Mouse (Mus musculus): ENCODE results near the gene Fh1. TPM values are rescaled to one million over a fixed set of nuclear protein-coding genes. Genes with fewer than 3 reads are reported as not detected.
A peak's percentile ranks its signal among the peaks of the same experiment; 100 is the strongest.

The Fh1 gene
- 105 and 115 TPM in 2 replicates for polyA plus RNA-seq (2012; rRNA removed)

DNA sequence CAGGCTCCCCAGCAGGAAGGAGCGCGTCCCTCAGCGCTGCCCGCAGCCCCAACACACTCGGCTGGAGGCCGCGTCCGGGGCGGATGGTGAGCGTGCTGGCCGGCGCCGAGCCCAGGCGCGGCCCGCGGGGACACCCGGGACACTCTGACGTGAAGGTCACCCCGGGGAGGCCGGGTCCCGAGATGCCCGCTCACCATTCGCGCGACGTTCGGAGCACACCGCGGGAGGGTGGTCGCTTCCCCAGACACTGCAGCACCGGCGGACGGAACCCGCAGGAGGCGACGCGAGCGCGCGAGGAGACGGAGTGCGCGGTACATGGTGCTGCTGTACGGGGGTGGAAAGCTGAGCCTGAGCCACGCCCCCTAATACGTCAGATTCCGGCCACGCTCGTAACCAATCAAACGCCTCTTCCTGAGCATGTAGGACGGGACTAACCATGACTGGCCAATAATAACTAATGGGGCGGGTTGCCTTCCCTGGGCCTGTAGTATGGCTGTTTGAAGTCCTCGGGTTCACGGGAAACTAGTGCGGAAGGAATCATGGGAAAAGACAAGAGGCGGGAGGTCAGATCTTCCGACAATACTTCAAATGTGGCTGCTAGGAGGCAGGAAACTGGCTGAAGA lies at the start of gene Fh1:
Gene Fh1, minus strand, starts transcription at position 379 of the 623 bp plus-strand sequence.
- Histone ChIP-seq H3K4me1 (ENCODE audit: control insufficient read depth, insufficient read depth, low read length) (peaks cover 4% of the 10 kb centered on the region), H3K4me3 (ENCODE audit: insufficient read depth, low read length) (peak within 1 kb of the TSS; percentile 96), H3K27ac (ENCODE audit: insufficient read depth, low read length) (peak within 1 kb of the TSS; percentile 30)
- TF ChIP-seq POLR2A (IDR thresholded peaks at IDR 0.05; ENCODE audit: extremely low read depth, insufficient read depth, low read length) (peak; percentile 98), CTCF (IDR thresholded peaks at IDR 0.05; ENCODE audit: extremely low read depth, insufficient read depth, low read length) (no peak)

DNA sequence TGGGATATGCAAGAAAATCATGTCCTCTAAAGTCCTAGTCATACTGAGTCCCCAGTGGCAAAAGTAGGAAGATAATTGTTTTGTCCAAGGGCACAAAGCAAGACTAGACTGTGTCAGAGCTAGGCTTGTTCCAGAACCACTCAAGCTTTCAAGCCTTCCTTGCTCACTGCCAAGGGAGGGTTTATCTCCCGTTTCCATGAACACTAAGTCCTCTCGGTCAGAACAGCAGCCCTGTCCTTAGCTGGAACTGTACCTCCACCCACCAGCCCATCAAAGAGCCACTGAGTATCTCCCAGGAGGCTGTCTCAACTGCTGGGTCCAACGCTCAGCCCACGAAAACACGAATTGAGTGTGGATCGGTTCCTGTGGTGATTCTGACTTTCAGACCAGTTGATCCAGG lies 49.7 kb upstream of the Fh1 start:
- Histone ChIP-seq H3K4me1 (ENCODE audit: control insufficient read depth, insufficient read depth, low read length) (no peaks in the 10 kb centered on the region; the same call in none of the 2 replicates), H3K4me3 (ENCODE audit: insufficient read depth, low read length) (no peak overlapping the region)
- TF ChIP-seq POLR2A (IDR thresholded peaks at IDR 0.05; ENCODE audit: extremely low read depth, insufficient read depth, low read length) (no peak), CTCF (IDR thresholded peaks at IDR 0.05; ENCODE audit: extremely low read depth, insufficient read depth, low read length) (no peak)

DNA sequence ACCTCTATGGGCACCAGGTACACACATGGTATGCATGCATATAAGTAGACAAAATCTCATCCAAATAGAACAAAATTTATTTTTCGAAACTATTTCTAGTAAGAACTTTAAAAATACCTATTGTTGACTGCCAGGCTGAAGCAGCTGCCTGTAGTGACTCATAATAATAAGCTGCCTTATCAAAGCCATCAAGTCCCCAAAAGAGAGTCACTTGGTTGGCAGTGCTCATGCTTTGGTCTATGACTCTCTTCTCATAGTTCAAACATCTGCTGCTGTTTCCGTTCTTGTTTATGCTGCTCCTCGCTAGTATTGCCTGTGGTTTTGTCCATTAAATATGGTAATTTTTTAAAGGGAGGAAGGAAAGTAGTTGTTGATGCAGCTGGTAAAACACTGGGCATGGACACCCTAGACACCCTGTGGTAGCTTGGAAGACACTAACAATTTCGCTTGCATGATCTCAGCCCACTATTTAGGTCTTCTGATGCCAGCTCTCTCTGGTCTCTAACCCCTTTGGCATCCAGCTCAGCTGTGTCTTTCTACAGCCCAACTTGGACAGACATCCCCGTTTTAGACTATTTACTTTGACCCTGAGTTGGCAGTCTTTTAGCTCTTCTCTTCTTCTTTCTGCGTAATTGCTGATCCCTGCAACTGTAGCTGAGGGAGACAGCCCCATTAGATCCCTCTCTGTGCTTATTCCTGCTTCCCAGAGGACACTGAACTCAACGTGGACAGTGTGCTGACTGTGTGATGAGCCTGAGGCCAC lies 48.3 kb upstream of the Fh1 start:
- TF ChIP-seq CTCF (IDR thresholded peaks at IDR 0.05; ENCODE audit: extremely low read depth, insufficient read depth, low read length) (no peak), POLR2A (IDR thresholded peaks at IDR 0.05; ENCODE audit: extremely low read depth, insufficient read depth, low read length) (no peak)
- Histone ChIP-seq H3K4me1 (ENCODE audit: control insufficient read depth, insufficient read depth, low read length) (no peaks in the 10 kb centered on the region; the same call in none of the 2 replicates), H3K27ac (ENCODE audit: insufficient read depth, low read length) (no peak overlapping the region), H3K4me3 (ENCODE audit: insufficient read depth, low read length) (no peak overlapping the region)

More for the DNA sequence above, 49.7 kb upstream of the Fh1 start:
- H3K27ac ChIP-seq (ENCODE audit: insufficient read depth, low read length), result no peak overlapping the region

DNA sequence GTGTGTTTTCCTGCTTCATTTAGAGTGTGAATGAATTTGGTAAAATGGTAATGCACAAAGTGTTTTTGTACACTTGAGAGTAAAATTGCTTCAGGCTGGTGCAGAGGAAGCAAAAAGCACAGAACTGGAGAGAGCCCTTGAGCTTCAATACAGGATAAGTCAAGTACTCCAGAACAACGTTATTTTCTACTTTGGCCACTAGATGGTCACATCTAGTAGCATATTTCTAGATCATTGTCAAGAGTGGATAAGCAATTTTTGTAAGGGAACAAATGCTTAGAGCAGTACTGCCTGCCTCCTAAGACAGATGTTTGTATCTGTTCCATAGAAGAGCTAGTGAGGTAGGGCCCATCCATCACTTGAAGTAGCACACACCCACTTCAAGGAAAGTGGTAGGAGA lies 46.2 kb upstream of the Fh1 start:
- Histone ChIP-seq H3K27ac (ENCODE audit: insufficient read depth, low read length) (no peak overlapping the region), H3K4me1 (ENCODE audit: control insufficient read depth, insufficient read depth, low read length) (no peaks in the 10 kb centered on the region; the same call in none of the 2 replicates), H3K4me3 (ENCODE audit: insufficient read depth, low read length) (no peak overlapping the region)
- TF ChIP-seq CTCF (IDR thresholded peaks at IDR 0.05; ENCODE audit: extremely low read depth, insufficient read depth, low read length) (no peak), POLR2A (IDR thresholded peaks at IDR 0.05; ENCODE audit: extremely low read depth, insufficient read depth, low read length) (no peak)

DNA sequence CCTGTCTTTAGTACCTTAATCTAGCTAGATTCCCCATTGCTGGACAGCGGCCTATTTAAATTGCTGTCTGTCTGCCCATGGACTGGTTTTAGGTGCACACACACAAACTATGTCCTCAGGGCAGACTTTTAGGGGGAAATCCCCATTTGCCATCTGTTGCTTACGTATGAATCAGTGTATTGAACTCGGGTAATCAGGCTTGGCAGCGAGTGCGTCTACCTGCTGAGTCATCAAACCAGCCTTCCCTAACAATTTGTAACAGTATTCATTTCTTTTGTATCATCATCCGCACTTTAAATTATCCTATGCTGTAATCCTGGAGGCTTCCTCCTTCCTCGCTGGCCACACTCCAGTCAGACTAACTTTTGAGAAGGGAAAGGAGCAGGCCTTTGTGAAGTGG lies 44.6 kb upstream of the Fh1 start:
- Histone ChIP-seq H3K27ac (ENCODE audit: insufficient read depth, low read length) (no peak overlapping the region), H3K4me3 (ENCODE audit: insufficient read depth, low read length) (no peak overlapping the region), H3K4me1 (ENCODE audit: control insufficient read depth, insufficient read depth, low read length) (no peaks in the 10 kb centered on the region; the same call in none of the 2 replicates)
- TF ChIP-seq CTCF (IDR thresholded peaks at IDR 0.05; ENCODE audit: extremely low read depth, insufficient read depth, low read length) (no peak), POLR2A (IDR thresholded peaks at IDR 0.05; ENCODE audit: extremely low read depth, insufficient read depth, low read length) (no peak)

DNA sequence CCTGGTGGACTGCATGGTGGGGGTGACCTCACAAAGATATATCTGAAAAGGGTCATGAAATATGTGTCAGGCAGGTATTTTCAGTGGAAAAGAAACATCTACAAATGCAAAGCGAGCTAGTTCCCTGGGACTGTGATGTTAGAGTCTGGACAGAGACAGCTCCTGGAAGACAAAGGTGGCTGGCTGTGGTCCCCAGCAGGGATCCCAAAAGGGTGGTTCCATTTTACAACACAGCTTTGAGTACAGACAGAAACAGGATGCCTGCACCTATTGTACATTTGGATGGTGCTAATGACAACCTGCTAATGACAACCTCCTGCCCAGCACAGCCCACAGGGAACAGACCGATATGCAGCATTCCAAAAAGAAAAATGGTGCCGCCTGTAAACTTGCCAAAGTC lies 44.0 kb upstream of the Fh1 start:
- no peak overlapping the region for H3K27ac ChIP-seq (ENCODE audit: insufficient read depth, low read length)
- TF ChIP-seq CTCF (IDR thresholded peaks at IDR 0.05; ENCODE audit: extremely low read depth, insufficient read depth, low read length) (no peak), POLR2A (IDR thresholded peaks at IDR 0.05; ENCODE audit: extremely low read depth, insufficient read depth, low read length) (no peak)
- no peak overlapping the region for H3K4me3 ChIP-seq (ENCODE audit: insufficient read depth, low read length)
- H3K4me1 ChIP-seq (ENCODE audit: control insufficient read depth, insufficient read depth, low read length), result no peaks in the 10 kb centered on the region; the same call in none of the 2 replicates

DNA sequence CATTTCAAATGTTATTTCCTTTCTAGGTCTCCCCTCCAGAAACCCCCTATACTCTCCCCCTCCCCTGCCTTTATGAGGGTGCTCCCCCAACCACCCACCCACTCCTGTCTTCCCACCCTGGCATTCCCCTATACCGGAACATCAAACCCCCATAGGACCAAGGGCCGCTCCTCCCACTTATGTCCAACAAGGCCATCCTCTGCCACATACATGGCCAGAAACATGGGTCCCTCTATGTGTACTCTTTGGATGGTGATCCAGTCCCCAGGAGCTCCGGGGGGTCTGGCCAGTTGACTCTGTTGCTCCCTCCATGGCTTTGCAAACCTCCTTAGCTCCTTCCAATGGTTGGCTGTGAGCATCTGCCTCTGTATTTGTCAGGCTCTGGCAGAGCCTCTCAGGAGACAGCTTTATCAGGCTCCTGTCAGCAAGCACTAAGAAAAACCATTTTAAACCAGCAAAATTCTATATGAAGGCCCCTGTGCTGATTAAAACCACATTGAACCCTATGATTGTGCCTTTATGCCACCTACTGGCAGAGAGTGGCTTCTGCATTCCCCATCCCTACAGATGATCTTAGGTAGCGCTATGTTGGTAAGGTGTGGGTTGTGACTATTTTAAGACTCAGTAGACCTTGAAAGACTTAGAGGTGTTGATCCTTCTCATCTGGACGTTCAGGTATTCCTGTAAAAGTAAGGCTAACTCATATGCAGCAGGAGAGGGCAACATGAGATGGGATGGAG lies 43.4 kb upstream of the Fh1 start:
- H3K4me1 ChIP-seq (ENCODE audit: control insufficient read depth, insufficient read depth, low read length), result no peaks in the 10 kb centered on the region; the same call in 1 of the 2 replicates
- H3K27ac ChIP-seq (ENCODE audit: insufficient read depth, low read length), result no peak overlapping the region

DNA sequence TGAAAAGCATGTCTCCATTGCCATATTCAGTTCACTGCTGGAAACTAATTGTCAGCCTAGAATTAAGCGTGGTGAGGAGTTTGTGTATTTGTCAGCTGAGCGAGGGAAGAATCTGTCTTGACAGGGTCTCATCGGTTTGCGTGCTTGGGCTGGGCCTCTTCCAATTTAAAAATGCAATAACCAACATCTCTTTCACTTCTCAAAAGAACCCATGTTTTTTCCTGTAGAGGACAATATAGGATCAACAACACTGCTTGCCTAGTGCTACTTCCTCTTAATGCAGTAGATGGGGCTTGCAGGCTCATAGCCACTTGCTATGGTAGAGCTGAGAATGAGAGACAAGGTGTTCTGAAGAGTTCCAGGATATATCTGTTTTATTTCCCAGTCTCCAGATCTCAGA lies 34.5 kb upstream of the Fh1 start:
- TF ChIP-seq POLR2A (IDR thresholded peaks at IDR 0.05; ENCODE audit: extremely low read depth, insufficient read depth, low read length), result no peak
- no peak for TF ChIP-seq CTCF (IDR thresholded peaks at IDR 0.05; ENCODE audit: extremely low read depth, insufficient read depth, low read length)
- no peak overlapping the region for H3K4me3 ChIP-seq (ENCODE audit: insufficient read depth, low read length)

More for the DNA sequence above, 43.4 kb upstream of the Fh1 start:
- no peak overlapping the region for H3K4me3 ChIP-seq (ENCODE audit: insufficient read depth, low read length)
- no peak for TF ChIP-seq POLR2A (IDR thresholded peaks at IDR 0.05; ENCODE audit: extremely low read depth, insufficient read depth, low read length)
- peak; percentile 72 for TF ChIP-seq CTCF (IDR thresholded peaks at IDR 0.05; ENCODE audit: extremely low read depth, insufficient read depth, low read length)

DNA sequence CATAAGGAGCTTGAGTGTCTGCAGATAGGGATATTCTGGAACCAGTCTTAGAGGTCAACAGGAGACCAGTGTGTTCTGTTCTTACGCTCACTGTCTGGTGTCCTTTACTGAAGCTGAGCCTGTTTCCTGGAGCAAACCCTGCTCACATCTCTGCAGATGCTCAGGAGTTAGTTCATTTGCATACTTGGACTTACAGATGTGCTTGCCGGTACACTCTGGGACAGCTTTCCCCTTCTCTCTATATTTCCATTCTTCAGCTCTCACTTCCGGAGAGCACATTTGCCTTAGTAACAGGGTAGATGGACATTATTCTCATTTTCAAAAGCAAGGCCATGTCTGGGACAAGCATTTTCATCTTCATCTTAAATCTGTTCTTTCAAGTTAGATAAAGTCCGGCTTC lies 23.2 kb upstream of the Fh1 start:
- Histone ChIP-seq H3K4me3 (ENCODE audit: insufficient read depth, low read length) (no peak overlapping the region), H3K4me1 (ENCODE audit: control insufficient read depth, insufficient read depth, low read length) (no peaks in the 10 kb centered on the region), H3K27ac (ENCODE audit: insufficient read depth, low read length) (no peak overlapping the region)
- TF ChIP-seq CTCF (IDR thresholded peaks at IDR 0.05; ENCODE audit: extremely low read depth, insufficient read depth, low read length) (no peak), POLR2A (IDR thresholded peaks at IDR 0.05; ENCODE audit: extremely low read depth, insufficient read depth, low read length) (no peak)

More for the DNA sequence above, 34.5 kb upstream of the Fh1 start:
- no peaks in the 10 kb centered on the region for H3K4me1 ChIP-seq (ENCODE audit: control insufficient read depth, insufficient read depth, low read length)
- no peak overlapping the region for H3K27ac ChIP-seq (ENCODE audit: insufficient read depth, low read length)
